ENCODE assay signal across 12 mouse cellular contexts in genomic region chr1:133050001-133050431, GRCm38 (mm10). TPM values are rescaled to one million over a fixed set of nuclear protein-coding genes. Genes with fewer than 3 reads are reported as not detected.
DNase-seq lines count a peak whose midpoint lies in the region; ATAC-seq lines count a peak whose summit lies in the region.
"Had no signal": no experiment of that assay in that cellular context is flagged by ENCODE, and none has a peak within 500 bp of the region (broad histone marks: within the 10 kb centered on the region; RNA-seq: fewer than 3 reads in every experiment).

No protein-coding gene starts in this region.

- DNase-seq in adrenal gland, postnatal 14 days: peak; percentile 35
- no peak for DNase-seq in adrenal gland, adult 2 months
- no peak for DNase-seq in heart, adult 9 months (ENCODE audit: low spot score in 2 of 2)
- DNase-seq in 416B (ENCODE audit: low read depth): peak; percentile 40
- DNase-seq in hindbrain, embryonic 14.5 days (ENCODE audit: low spot score): no peak
- DNase-seq in thymus, postnatal 4 days: no peak
- DNase-seq in liver: no peak
- DNase-seq: cerebellum, adult 9-10 months; heart, postnatal 4 days; right cerebral cortex, postnatal 25 days had no signal

- no peak for ATAC-seq in heart, embryonic 15.5 days (replicated peaks; ENCODE audit: insufficient number of reproducible peaks, insufficient read depth, low FRiP score, low read depth)
- no peak for ATAC-seq in hindbrain, embryonic 14.5 days (ENCODE audit: low FRiP score)
- ATAC-seq: liver, embryonic 12.5 days had no signal

- H3K4me3 ChIP-seq in heart, embryonic 15.5 days: no peak overlapping the region
- H3K4me3 ChIP-seq in hindbrain, embryonic 14.5 days (replicated peaks; ENCODE audit: low read length): no peak overlapping the region
- H3K4me3 ChIP-seq: liver, embryonic 12.5 days had no signal

- no peaks in the 10 kb centered on the region for H3K9me3 ChIP-seq in heart, embryonic 15.5 days (replicated peaks)
- H3K9me3 ChIP-seq in hindbrain, embryonic 14.5 days (ENCODE audit: control insufficient read depth, low read length): no peaks in the 10 kb centered on the region
- H3K9me3 ChIP-seq: liver, embryonic 12.5 days had no signal

- WGBS in heart, embryonic 15.5 days: 26% methylated on average over 11 of the region's 11 CpGs
- 21% methylated on average over 11 of the region's 11 CpGs for WGBS in hindbrain, embryonic 14.5 days

- no peak overlapping the region for H3K9ac ChIP-seq in heart, embryonic 15.5 days
- H3K9ac ChIP-seq in hindbrain, embryonic 14.5 days: 0 out of 2 replicates have a peak overlapping the region, but pooled peaks have one; percentile 31
- H3K9ac ChIP-seq: liver, embryonic 12.5 days had no signal

- H3K27me3 ChIP-seq in heart, embryonic 15.5 days: no peaks in the 10 kb centered on the region
- H3K27me3 ChIP-seq in hindbrain, embryonic 14.5 days (ENCODE audit: control insufficient read depth, insufficient read depth, low read length): no peaks in the 10 kb centered on the region

- peaks cover 40% of the 10 kb centered on the region for H3K4me1 ChIP-seq in heart, embryonic 15.5 days (replicated peaks)
- H3K4me1 ChIP-seq in hindbrain, embryonic 14.5 days (replicated peaks; ENCODE audit: control insufficient read depth, insufficient read depth, low read length): peaks cover 42% of the 10 kb centered on the region

- H3K27ac ChIP-seq in heart, embryonic 15.5 days: peak overlapping the region; percentile 55
- H3K27ac ChIP-seq in hindbrain, embryonic 14.5 days: no peak overlapping the region
- H3K27ac ChIP-seq: liver, embryonic 12.5 days had no signal

- no peaks in the 10 kb centered on the region for H3K36me3 ChIP-seq in heart, embryonic 15.5 days
- no peaks in the 10 kb centered on the region for H3K36me3 ChIP-seq in hindbrain, embryonic 14.5 days (replicated peaks; ENCODE audit: control insufficient read depth, insufficient read depth)
- H3K36me3 ChIP-seq: liver, embryonic 12.5 days had no signal

- no peak overlapping the region for H3K4me2 ChIP-seq in heart, embryonic 15.5 days
- 0 out of 2 replicates have a peak overlapping the region, but pooled peaks have one; percentile 10 for H3K4me2 ChIP-seq in hindbrain, embryonic 14.5 days (replicated peaks)
- H3K4me2 ChIP-seq: liver, embryonic 12.5 days had no signal

RNA-seq across cellular contexts. Expression of gene Pik3c2b, which starts 4.5 kb away (rescaled TPM):
- 8.4 and 11.3 TPM in 2 replicates for total RNA-seq in adrenal gland, postnatal 14 days (2021)
- total RNA-seq in adrenal gland, adult 2 months (2021): 1 to 10 TPM; 4.6 to 6.5 TPM
- 6.5 and 7.2 TPM in 2 replicates for polyA plus RNA-seq in adrenal gland, adult 2 months (2012; rRNA removed)
- polyA plus RNA-seq in heart, embryonic 15.5 days (2015; fragmentation: Nextera tagmentation; extraction: Ambion mirVana): 8.0 and 9.7 TPM in 2 replicates
- polyA plus RNA-seq in hindbrain, embryonic 14.5 days (2014; fragmentation: Nextera tagmentation; extraction: Ambion mirVana): 13.7 and 14.8 TPM in 2 replicates

RNA-seq across cellular contexts. Expression of gene Mdm4, which starts 19.7 kb away (rescaled TPM):
- total RNA-seq in adrenal gland, postnatal 14 days (2021): 73.7 and 95.4 TPM in 2 replicates
- 10 to 100 TPM; 44.1 to 70.4 TPM for total RNA-seq in adrenal gland, adult 2 months (2021)
- 15.0 and 15.3 TPM in 2 replicates for polyA plus RNA-seq in adrenal gland, adult 2 months (2012; rRNA removed)
- 22.2 and 27.3 TPM in 2 replicates for polyA plus RNA-seq in heart, embryonic 15.5 days (2015; fragmentation: Nextera tagmentation; extraction: Ambion mirVana)
- 42.4 and 51.8 TPM in 2 replicates for polyA plus RNA-seq in hindbrain, embryonic 14.5 days (2014; fragmentation: Nextera tagmentation; extraction: Ambion mirVana)

Comparison
In these comparisons a context has a peak if more than half of its experiments do, and no peak if none do; other contexts are left out.
1. DNase-seq: peak in adrenal gland, postnatal 14 days (single experiment) and 416B (single experiment); none in adrenal gland, adult 2 months (single experiment), heart, adult 9 months (0 of 2), hindbrain, embryonic 14.5 days (single experiment), thymus, postnatal 4 days (single experiment) and liver (single experiment).